Mouse (Mus musculus): Measurements from ENCODE around the gene Cd300a.
"Not testable (repeated sequence)": the region's sequence is repeated elsewhere in the genome, so short reads cannot be mapped to it uniquely, and the experiment has no call there.

Gene Cd300a

GRCm38 (mm10) chr11:114903224-114903623 is 13.4 kb downstream of the Cd300a start:
- in situ Hi-C loops (cut with MboI, MseI) = no loop called here

- in situ Hi-C loops (cut with MboI, MseI) = no loop called here
Measured at GRCm38 (mm10) chr11:114907567-114907966, 17.7 kb downstream of the Cd300a start.

GRCm38 (mm10) chr11:114908086-114908485 is 18.2 kb downstream of the Cd300a start:
- in situ Hi-C loops (cut with MboI, MseI) = no loop called here

GRCm38 (mm10) chr11:114909538-114909937 is 19.7 kb downstream of the Cd300a start:
- in situ Hi-C loops (cut with MboI, MseI) = not testable (repeated sequence)

GRCm38 (mm10) chr11:114912847-114913246 is 23.0 kb downstream of the Cd300a start:
- in situ Hi-C loops (cut with MboI, MseI) = loop anchor here (5.0 kb wide), 1 partner anchor 101 kb away; no protein-coding TSS in a partner anchor

GRCm38 (mm10) chr11:114914978-114915377 is 25.1 kb downstream of the Cd300a start:
- in situ Hi-C loops (cut with MboI, MseI) = loop anchor here (5.0 kb wide), 1 partner anchor 103 kb away; no protein-coding TSS in a partner anchor

- in situ Hi-C loops (cut with MboI, MseI) = no loop called here
Measured at GRCm38 (mm10) chr11:114917120-114917519, 27.3 kb downstream of the Cd300a start.

GRCm38 (mm10) chr11:114922439-114922838 is 32.6 kb downstream of the Cd300a start:
- in situ Hi-C loops (cut with MboI, MseI) = no loop called here

GRCm38 (mm10) chr11:114923961-114924360 is 34.1 kb downstream of the Cd300a start:
- in situ Hi-C loops (cut with MboI, MseI) = no loop called here

GRCm38 (mm10) chr11:114929581-114929980 is 39.7 kb downstream of the Cd300a start:
- in situ Hi-C loops (cut with MboI, MseI) = no loop called here

- in situ Hi-C loops (cut with MboI, MseI) = no loop called here
Measured at GRCm38 (mm10) chr11:114931041-114931440, 41.2 kb downstream of the Cd300a start.

- in situ Hi-C loops (cut with MboI, MseI) = no loop called here
Measured at GRCm38 (mm10) chr11:114933591-114933990, 43.8 kb downstream of the Cd300a start.

- in situ Hi-C loops (cut with MboI, MseI) = no loop called here
Measured at GRCm38 (mm10) chr11:114934144-114934543, 44.3 kb downstream of the Cd300a start, which contains the start of gene Cd300lb. Gene Cd300lb (minus strand): TSS chr11:114934386.
